Mouse (Mus musculus): ENCODE results near the gene Trpm8.
A peak's percentile ranks its signal among the peaks of the same experiment; 100 is the strongest.

The Trpm8 gene

DNA sequence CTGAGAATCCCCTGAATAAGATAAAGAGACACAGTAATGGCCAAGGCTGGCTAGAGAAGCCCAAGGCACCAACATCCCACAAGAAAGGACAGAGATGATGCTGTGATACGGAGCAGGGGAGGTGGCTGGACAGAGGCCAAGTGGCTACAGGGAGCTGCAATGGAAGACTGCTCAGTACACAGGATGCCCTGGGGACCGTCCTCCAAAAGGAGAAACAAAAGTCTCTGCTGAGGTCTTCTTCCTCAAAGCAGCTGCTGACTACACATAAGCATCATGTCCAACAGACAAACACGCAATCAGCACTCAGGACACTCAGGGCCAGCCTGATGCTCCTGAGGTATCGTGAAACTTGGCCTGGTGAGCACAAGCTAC is 12.6 kb upstream of the Trpm8 start:
- DNase-seq (ENCODE audit: low read depth) = no peak

GRCm38 (mm10) chr1:88266123-88266522 is 11.3 kb upstream of the Trpm8 start:
- no peak for DNase-seq (ENCODE audit: low read depth)

- no peak for DNase-seq (ENCODE audit: low read depth)
Observed at GRCm38 (mm10) chr1:88267489-88267888, 10.0 kb upstream of the Trpm8 start.

GRCm38 (mm10) chr1:88268070-88268469 is 9.4 kb upstream of the Trpm8 start:
- DNase-seq (ENCODE audit: low read depth) = no peak

GRCm38 (mm10) chr1:88269539-88270309 is 7.7 kb upstream of the Trpm8 start:
- DNase-seq (ENCODE audit: low read depth) = no peak

- DNase-seq (ENCODE audit: low read depth) = no peak
Observed at GRCm38 (mm10) chr1:88272851-88273250, 4.6 kb upstream of the Trpm8 start.

DNA sequence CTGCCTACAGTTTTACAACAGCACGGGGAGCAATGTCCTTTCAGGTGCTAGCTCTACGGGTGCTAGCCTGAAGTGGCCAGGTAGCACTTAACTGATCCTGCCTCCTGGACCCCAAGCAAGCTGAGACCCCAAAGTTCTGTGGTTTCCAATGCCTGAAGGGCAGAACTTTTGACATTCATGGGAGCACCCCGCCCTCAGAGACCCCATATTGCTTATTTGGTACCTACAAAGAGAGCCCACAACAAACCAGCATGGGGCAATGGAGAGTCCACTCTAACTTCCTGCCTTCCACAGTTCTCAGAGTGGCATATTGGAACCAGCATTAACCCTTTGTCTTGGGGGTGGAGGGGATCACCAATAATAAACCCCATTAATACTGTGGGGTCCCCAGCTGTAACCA is 4.1 kb upstream of the Trpm8 start:
- DNase-seq (ENCODE audit: low read depth) = no peak

GRCm38 (mm10) chr1:88273832-88274231 is 3.6 kb upstream of the Trpm8 start:
- DNase-seq (ENCODE audit: low read depth) = no peak

- no peak for DNase-seq (ENCODE audit: low read depth)
Observed at GRCm38 (mm10) chr1:88274371-88275077, 2.9 kb upstream of the Trpm8 start.

DNA sequence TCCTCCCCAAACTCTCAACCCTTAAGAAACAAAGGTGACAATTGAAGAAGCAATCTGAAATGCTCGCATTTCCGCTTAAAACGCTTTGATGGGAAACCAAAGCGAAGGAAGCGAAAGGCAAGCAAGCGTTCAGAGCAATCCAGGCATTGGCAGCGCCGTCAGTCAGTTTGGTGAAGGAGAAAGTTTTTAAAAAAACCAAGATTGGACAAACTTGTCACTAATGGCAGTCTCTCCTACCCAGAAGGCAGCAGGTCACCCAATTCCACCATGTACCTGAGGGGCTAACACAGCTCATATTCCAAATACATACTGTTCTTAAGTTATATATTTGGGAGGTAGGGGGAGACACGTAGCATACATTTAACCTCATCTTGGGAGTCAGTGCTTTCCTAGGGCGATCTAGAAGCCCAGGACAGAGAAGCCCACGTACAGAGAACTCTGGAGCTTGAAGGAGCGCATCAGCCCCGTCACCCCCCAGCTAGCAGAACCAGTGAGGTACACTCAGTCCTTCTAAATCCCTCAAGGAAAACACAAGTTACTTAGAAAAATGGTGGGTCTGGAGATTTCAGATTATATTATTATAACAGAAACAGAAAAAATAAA is 2.3 kb upstream of the Trpm8 start:
- no peak for DNase-seq (ENCODE audit: low read depth)

- DNase-seq (ENCODE audit: low read depth) = no peak
Observed at GRCm38 (mm10) chr1:88275698-88276523, 1.6 kb upstream of the Trpm8 start.

GRCm38 (mm10) chr1:88276524-88277097 is 850 bp upstream of the Trpm8 start:
- peak; percentile 25 for DNase-seq (ENCODE audit: low read depth)

DNA sequence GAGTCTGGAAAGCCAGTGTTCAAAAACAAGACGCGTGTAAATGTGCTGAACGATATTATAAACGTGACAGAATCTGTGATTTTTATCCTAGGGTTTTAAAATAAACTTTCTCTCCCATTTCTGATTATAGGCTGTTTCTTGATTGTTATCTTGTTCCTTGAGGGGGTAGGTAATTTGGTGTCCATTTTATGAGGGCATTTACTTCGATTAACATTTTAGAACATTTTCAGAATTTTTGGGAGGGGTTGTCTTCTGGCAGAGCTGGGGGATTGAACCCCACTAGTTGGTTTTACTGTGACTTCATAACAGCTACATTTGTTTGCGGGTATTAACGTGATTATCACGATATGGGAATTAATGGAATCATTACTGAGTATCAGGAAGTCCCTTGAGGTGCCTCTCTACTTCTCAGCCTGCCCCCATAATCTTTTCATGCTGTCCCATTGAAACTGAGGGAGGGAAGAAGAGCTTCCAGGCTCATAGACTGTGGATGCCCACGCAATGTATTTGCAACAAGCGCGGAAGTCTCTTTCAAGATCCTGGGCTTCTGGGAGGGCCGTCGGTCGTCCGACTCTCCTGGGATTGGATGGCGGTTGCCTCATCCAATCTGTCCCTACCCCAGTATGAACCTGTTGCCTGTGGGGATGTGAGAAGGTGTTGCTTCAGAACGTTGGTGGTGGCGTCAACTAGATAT is 504 bp downstream of the Trpm8 start:
- no peak for DNase-seq (ENCODE audit: low read depth)

DNA sequence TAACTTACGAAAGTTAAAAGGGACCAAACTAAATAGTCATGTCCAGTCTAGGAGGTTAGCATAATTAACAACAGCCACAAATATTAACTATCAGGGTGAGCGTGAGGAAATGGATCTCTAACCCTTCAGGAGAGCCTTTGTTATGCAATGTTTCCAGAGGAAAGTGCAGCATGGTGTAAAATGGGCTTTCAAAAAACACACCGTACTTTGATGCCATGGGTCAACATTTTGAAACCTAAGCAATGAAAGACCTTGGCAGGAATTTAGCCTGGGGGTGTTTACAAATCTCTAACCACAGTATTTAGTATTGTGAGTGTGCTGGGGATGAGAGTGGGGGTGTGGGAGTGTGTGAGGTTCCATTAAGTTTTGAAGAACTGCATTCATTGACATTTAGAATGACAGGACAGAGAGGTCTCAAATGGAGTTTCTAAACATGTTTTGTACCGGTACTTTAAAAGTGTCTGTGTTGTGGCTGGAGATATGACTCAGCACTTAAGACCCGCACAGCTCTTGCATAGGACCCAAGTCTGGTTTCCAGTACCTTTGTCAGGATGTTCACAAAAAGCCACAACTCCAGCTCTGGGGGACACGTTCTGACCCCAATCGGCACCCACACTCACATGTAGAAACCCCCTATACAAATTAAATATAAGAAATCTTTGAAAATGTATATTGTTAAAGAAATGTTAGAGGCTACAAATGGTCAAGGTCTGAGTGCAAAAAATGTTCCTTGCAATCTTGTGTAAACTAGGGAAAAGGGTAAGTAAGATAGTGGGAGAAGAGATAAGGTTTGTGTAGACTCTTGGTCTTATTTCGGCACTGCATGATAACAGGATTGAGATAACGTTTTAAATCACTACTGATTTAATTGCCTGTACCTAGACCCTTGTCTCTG is 1.9 kb downstream of the Trpm8 start:
- DNase-seq (ENCODE audit: low read depth) = no peak

DNA sequence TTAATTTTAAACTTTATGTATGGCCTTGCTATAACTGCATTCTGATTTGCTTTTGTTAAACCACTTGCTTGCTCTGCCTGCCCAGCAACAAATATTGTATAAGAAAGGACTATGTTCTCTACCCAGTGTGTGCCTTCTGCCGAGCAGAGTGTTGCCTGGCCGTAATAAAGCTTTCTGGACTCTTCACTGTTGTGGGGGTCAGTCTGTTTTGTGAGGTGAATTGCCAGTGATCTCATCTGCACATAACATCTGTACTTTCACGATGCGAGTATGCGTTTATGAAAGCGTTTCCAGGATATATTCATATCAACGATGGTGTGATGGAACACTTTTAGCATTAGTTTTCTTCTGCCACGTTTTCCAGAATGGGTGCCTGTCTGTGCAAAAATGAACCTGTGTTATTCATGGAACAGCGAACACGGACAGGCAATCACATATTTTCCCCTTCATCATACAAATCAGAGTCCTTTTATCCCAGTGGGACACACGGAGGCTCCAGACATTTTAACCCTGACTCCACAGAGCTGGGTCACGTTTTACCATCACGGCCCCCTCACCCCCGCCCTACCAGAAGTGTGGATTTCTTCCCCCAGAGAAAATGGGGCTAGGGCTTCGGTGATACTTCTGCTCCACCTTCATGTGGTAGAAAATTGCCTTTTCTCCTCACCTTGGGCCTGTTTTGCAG is 2.7 kb downstream of the Trpm8 start:
- DNase-seq (ENCODE audit: low read depth) = no peak

DNA sequence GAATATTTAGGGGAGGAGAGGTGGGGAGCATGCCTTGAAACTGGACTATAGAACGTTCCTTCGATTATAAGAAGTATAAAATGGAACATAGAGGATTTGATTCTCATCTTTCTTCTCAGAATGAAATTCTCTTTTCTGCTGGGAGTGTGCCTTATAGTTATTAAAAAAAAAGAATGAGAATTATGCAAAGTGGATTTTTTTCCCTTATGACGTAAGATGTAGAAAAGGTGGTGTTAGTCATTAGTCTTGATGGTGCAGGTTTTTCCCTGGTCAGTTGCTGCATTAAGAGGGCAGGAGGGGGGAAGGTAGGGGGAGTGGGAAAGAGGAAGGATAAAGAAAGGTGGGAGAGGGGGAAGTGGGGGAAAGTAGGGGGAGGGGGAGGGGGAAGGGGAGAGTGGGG is 4.8 kb downstream of the Trpm8 start:
- DNase-seq (ENCODE audit: low read depth) = no peak

DNA sequence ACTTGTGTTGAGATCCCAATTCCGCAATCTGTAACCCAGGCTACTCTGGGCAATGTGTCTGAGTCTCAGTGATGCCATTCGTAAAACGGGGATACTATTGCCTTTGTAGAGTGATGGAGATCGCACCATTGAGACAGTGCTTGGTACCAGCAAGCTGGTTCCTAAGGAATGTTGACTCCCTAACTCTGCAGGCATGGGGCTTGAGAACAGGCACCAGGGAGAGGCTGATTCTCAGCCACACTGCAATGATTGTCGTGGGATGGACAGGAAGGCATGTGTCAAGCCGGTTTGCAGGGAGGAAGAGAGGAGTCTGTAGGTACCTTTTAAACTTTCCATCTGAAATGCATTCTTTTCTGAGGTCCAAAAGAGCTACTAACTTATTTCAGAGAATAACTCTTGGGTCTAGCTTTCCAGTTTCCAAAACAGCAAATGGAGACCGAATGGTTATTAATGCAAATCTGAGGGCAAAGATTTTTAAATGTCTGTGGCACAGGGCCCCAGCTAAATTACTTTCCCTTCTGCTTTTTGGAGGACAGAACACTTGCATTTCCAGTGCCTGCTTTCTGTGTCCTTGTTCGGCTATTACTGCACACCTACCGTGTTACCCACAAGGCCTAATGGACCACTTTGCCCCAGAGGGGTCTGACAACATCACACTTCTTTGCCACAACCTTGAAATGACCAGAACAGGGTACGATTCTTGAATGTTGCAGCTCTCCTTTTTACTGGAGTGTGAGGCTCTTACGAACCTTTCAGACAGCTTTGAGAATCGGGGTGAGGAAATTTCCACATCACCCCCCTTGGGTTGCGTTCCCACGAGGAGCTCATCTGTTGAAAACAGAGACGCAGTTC is 6.1 kb downstream of the Trpm8 start:
- no peak for DNase-seq (ENCODE audit: low read depth)

DNA sequence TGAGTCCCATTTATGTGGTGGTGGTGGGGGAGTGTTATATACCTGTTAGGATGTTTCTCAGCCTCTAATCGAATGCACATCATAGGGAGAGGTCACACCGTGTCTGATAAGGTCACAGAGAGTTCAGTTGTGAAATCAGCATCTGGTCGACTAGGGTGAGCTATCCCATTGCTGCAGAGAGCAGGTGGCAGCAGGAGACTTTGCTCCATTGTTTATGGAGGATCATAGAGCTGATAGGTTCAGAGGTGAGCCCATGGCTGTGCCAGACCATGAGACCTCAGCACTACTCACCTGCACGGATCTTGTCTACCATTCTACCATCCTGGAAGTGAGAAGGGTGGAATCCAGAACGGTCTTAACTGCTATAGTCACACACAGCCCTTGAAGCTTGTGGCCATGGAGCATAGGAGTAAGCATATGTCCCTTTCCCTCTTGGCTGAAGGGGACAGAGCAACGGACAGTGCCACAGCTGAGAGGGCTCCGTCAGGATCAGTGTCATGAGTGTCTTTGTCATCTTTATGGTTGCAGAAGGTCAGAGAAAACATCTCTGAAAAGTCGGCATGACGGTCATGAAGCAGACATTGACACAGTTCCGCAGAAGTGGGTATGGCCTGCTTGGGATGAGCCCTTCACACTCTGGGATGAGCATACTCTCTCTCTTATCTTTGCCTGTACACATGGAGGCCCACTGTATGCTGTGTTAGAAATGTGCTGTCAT is 6.9 kb downstream of the Trpm8 start:
- no peak for DNase-seq (ENCODE audit: low read depth)
